Mouse (Mus musculus): ENCODE results near the gene Dbt. TPM values are rescaled to one million over a fixed set of nuclear protein-coding genes. Genes with fewer than 3 reads are reported as not detected.
A peak's percentile ranks its signal among the peaks of the same experiment; 100 is the strongest.

The Dbt gene
- 17.3 and 17.8 TPM in 2 replicates for polyA plus RNA-seq (2014; fragmentation: Nextera tagmentation; extraction: Ambion mirVana)

DNA sequence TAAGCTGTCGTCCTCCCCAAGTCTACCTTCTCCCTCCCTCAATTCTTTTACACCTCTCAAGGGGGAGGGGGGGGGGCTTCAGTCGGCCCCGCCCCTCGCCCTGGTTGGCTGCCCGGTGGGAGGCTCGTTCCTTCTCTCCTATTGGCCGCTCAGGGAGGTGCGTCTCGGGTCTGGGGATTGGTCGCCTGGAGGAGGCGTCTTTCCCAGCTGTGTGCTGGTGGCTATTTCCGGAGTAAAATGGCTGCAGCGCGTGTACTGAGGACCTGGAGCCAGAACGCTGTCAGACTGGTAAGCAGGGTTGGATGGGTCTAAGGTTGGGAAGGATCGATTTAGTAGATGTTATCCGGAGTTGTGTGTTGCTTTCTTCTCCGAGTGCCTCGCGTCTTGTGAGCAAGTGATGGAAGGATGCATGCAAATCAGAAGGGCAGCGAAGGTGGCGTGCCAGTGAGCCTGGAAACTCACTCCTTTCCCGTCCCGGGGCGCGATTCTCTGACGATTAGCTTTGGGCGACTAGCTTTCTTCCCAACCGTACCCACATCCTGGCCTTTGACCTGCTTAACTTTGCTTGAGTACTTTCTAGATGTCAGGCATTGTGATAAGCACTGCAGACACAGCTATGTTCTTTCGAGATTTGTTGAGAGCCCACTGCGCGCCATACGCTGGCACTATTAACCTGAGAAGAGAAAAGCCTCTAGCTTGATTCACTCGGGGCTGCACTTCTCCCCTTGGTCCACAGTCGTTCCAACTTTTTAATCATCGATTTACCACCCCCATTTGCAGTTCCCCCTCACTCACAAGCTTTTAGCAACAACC is at the start of gene Dbt:
Gene Dbt (plus strand): TSS at position 167 of the 813 bp plus-strand sequence.
- H3K27ac ChIP-seq (ENCODE audit: low read depth, low read length), result no peak within 1 kb of the TSS
- no peaks in the 10 kb centered on the region for H3K9me3 ChIP-seq (ENCODE audit: control insufficient read depth, low read length)
- H3K4me3 ChIP-seq (ENCODE audit: low read depth, low read length), result peak within 1 kb of the TSS; percentile 67
- H3K4me1 ChIP-seq (replicated peaks; ENCODE audit: control insufficient read depth, insufficient read depth, low read length), result peaks cover 13% of the 10 kb centered on the region; the same call in 1 of the 2 replicates
- H3K4me2 ChIP-seq, result peak within 1 kb of the TSS; percentile 71
- H3K9ac ChIP-seq (ENCODE audit: low read depth, low read length), result peak within 1 kb of the TSS; percentile 63
- 2% methylated on average over 36 of the region's 36 CpGs for WGBS
- peaks cover 4% of the 10 kb centered on the region; the same call in 1 of the 2 replicates for H3K36me3 ChIP-seq (ENCODE audit: control insufficient read depth, insufficient read depth, low read length)
- ATAC-seq (replicated peaks; ENCODE audit: low FRiP score), result peak; percentile 90
- no peaks in the 10 kb centered on the region for H3K27me3 ChIP-seq (replicated peaks; ENCODE audit: control insufficient read depth, insufficient read depth, low read length)
- DNase-seq (ENCODE audit: low spot score), result peak; percentile 84

DNA sequence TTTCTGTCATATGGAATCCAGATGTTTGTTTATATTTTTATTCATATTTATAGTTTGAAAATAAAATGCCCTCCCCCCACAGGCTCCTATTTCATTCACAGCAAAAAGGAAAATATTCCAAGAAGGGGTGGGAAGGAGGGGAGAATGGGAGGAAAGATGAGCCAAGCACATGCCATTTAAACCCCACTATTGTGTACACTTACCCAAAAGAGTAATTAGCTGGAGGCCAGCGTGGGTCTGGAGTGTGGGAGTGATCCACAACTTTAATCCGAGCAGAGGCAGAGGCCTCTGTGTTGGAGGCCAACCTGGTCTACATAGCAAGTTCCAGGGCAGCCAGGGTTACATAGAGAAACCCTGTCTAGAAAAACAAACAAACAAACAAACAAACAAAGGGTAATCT is 48.6 kb upstream of the Dbt start:
- H3K4me3 ChIP-seq (ENCODE audit: low read depth, low read length), result no peak overlapping the region
- no peaks in the 10 kb centered on the region for H3K4me1 ChIP-seq (replicated peaks; ENCODE audit: control insufficient read depth, insufficient read depth, low read length)
- 63% methylated on average over 2 of the region's 2 CpGs for WGBS

DNA sequence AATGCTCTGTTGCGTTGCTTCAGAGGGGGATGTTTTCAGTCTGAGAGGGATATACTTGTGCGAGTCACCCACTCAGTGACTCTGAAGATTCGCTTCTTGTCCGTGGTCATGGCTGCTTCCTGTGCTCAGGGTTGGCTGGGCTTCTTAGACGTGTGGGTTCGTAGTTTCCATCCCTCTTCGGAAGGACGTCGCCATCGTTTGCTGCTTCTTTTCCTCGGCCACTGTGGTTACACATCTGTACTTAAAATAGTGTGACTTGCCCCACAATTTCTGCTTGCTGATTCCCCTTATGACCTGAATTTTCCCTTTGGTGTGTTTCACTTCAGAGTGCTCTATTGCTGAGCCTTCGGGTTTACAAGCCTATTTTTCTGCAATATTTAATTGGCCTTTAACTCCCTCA is 47.2 kb upstream of the Dbt start:
- WGBS, result 60% methylated on average over 12 of the region's 12 CpGs
- Histone ChIP-seq H3K9ac (ENCODE audit: low read depth, low read length) (no peak overlapping the region), H3K4me3 (ENCODE audit: low read depth, low read length) (no peak overlapping the region), H3K4me1 (replicated peaks; ENCODE audit: control insufficient read depth, insufficient read depth, low read length) (no peaks in the 10 kb centered on the region), H3K4me2 (no peak overlapping the region), H3K36me3 (ENCODE audit: control insufficient read depth, insufficient read depth, low read length) (no peaks in the 10 kb centered on the region), H3K9me3 (ENCODE audit: control insufficient read depth, low read length) (no peaks in the 10 kb centered on the region), H3K27ac (ENCODE audit: low read depth, low read length) (no peak overlapping the region), H3K27me3 (replicated peaks; ENCODE audit: control insufficient read depth, insufficient read depth, low read length) (no peaks in the 10 kb centered on the region)
- DNase-seq (ENCODE audit: low spot score) (no peak), ATAC-seq (replicated peaks; ENCODE audit: low FRiP score) (no peak)

More for the DNA sequence above, 48.6 kb upstream of the Dbt start:
- Histone ChIP-seq H3K9ac (ENCODE audit: low read depth, low read length) (no peak overlapping the region), H3K27ac (ENCODE audit: low read depth, low read length) (no peak overlapping the region), H3K4me2 (no peak overlapping the region), H3K27me3 (replicated peaks; ENCODE audit: control insufficient read depth, insufficient read depth, low read length) (no peaks in the 10 kb centered on the region), H3K9me3 (ENCODE audit: control insufficient read depth, low read length) (no peaks in the 10 kb centered on the region), H3K36me3 (ENCODE audit: control insufficient read depth, insufficient read depth, low read length) (no peaks in the 10 kb centered on the region)
- no peak for ATAC-seq (replicated peaks; ENCODE audit: low FRiP score)
- DNase-seq (ENCODE audit: low spot score), result no peak

DNA sequence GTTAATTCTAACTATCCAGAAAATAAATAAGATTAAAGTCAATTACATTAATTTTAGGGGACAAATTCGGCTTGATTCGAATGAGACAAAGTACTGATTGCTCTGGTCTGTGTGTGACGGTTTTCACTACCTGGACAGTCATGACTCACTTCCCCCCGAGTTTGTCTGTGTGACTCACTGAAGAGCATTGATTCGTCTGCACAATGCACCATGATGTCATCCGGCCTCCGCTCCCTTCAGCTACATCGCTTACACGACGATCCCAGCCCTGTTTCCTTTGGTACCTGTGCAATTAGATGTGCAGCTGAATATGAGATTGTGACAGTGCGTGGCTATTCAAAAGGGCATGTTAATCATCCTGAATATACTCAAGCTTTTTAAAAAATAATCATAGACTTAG is 38.3 kb upstream of the Dbt start:
- no peak overlapping the region for H3K4me3 ChIP-seq (ENCODE audit: low read depth, low read length)
- no peaks in the 10 kb centered on the region for H3K4me1 ChIP-seq (replicated peaks; ENCODE audit: control insufficient read depth, insufficient read depth, low read length)
- H3K27ac ChIP-seq (ENCODE audit: low read depth, low read length), result no peak overlapping the region
- DNase-seq (ENCODE audit: low spot score) (no peak), ATAC-seq (replicated peaks; ENCODE audit: low FRiP score) (no peak)
- H3K36me3 ChIP-seq (ENCODE audit: control insufficient read depth, insufficient read depth, low read length), result no peaks in the 10 kb centered on the region
- H3K9ac ChIP-seq (ENCODE audit: low read depth, low read length), result no peak overlapping the region
- 70% methylated on average over 11 of the region's 11 CpGs for WGBS
- no peaks in the 10 kb centered on the region; the same call in 1 of the 2 replicates for H3K27me3 ChIP-seq (replicated peaks; ENCODE audit: control insufficient read depth, insufficient read depth, low read length)
- no peaks in the 10 kb centered on the region for H3K9me3 ChIP-seq (ENCODE audit: control insufficient read depth, low read length)
- no peak overlapping the region for H3K4me2 ChIP-seq

DNA sequence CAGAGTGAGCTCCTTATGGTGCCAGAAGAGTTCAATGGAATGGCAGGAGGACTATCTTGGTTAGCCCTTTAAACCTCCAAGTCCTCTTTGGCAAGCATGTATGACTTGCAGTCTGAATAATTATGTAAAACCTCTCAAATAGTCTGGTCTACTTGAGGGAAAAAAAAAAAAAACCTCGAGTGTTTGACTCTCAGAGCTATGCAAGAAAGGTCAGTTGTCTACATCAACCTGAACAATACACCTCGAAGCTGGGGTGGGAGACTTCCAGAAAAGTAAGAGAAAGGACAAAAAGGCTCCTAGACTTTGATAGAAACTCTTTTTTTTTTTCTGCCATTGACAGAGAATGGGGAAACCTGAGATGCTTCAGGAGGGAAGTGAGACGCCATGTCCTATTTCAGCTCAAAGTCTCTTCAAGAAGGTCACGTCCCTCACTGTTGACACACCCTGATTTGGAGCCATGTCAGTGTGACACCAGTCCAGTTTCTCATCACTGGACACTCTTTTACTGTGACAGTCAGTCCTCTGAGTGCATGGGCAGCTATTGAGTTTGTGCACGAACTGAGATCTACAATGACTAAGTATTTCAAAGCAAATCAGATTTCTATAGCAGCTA is 36.1 kb upstream of the Dbt start:
- DNase-seq (ENCODE audit: low spot score) (no peak), ATAC-seq (replicated peaks; ENCODE audit: low FRiP score) (no peak)
- no peak overlapping the region for H3K4me2 ChIP-seq
- no peak overlapping the region for H3K9ac ChIP-seq (ENCODE audit: low read depth, low read length)
- H3K4me1 ChIP-seq (replicated peaks; ENCODE audit: control insufficient read depth, insufficient read depth, low read length), result no peaks in the 10 kb centered on the region
- H3K27ac ChIP-seq (ENCODE audit: low read depth, low read length), result no peak overlapping the region
- H3K27me3 ChIP-seq (replicated peaks; ENCODE audit: control insufficient read depth, insufficient read depth, low read length), result no peaks in the 10 kb centered on the region; the same call in 1 of the 2 replicates
- H3K36me3 ChIP-seq (ENCODE audit: control insufficient read depth, insufficient read depth, low read length), result no peaks in the 10 kb centered on the region
- no peak overlapping the region for H3K4me3 ChIP-seq (ENCODE audit: low read depth, low read length)
- no peaks in the 10 kb centered on the region for H3K9me3 ChIP-seq (ENCODE audit: control insufficient read depth, low read length)
- WGBS, result 54% methylated on average over 5 of the region's 5 CpGs

DNA sequence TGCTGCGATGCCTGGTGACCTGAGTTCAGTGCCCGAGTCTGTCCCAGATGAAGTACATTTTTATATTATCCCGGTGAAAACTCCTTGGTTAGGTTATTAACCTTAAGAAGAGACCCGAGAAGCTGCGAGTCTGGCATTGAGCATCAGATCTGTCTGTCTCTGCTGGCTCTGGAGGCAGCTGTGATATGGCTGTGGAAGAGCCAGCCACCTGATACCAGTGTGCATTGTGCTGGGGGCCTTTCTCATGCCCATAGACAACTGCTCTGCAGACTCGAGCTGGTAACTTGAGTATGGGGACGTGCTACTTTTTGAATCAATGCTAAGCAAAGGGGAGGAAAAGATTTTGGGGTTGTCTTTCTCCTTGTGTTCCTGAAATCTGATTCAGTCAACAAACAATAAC is 35.5 kb upstream of the Dbt start:
- WGBS, result 81% methylated on average over 7 of the region's 7 CpGs
- H3K4me3 ChIP-seq (ENCODE audit: low read depth, low read length), result no peak overlapping the region
- H3K9me3 ChIP-seq (ENCODE audit: control insufficient read depth, low read length), result no peaks in the 10 kb centered on the region
- H3K27me3 ChIP-seq (replicated peaks; ENCODE audit: control insufficient read depth, insufficient read depth, low read length), result no peaks in the 10 kb centered on the region; the same call in 1 of the 2 replicates
- ATAC-seq (replicated peaks; ENCODE audit: low FRiP score) (no peak), DNase-seq (ENCODE audit: low spot score) (no peak)
- H3K36me3 ChIP-seq (ENCODE audit: control insufficient read depth, insufficient read depth, low read length), result no peaks in the 10 kb centered on the region
- no peak overlapping the region for H3K27ac ChIP-seq (ENCODE audit: low read depth, low read length)
- no peak overlapping the region for H3K4me2 ChIP-seq
- H3K4me1 ChIP-seq (replicated peaks; ENCODE audit: control insufficient read depth, insufficient read depth, low read length), result no peaks in the 10 kb centered on the region
- H3K9ac ChIP-seq (ENCODE audit: low read depth, low read length), result no peak overlapping the region

DNA sequence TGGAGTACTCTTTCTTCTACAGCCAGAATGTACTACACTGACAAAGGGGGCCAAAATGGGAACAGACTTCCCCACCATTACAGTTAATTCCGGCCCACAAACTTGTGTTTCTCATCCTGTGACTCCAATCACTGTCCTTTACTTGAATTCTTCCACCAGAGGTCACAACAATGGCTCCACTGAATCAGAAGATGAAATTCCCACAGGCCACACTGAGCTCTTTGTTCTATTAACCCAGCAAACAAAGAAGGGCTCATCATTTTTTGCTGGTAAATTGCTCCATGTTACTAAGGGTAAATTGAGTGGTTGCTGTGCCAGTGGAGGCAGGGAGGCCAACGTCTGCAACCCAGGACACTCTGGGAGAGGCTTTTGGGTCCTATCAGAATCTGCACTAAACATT is 32.8 kb upstream of the Dbt start:
- no peak overlapping the region for H3K27ac ChIP-seq (ENCODE audit: low read depth, low read length)
- no peak overlapping the region for H3K4me3 ChIP-seq (ENCODE audit: low read depth, low read length)
- no peaks in the 10 kb centered on the region for H3K36me3 ChIP-seq (ENCODE audit: control insufficient read depth, insufficient read depth, low read length)
- no peaks in the 10 kb centered on the region; the same call in 1 of the 2 replicates for H3K27me3 ChIP-seq (replicated peaks; ENCODE audit: control insufficient read depth, insufficient read depth, low read length)
- ATAC-seq (replicated peaks; ENCODE audit: low FRiP score) (no peak), DNase-seq (ENCODE audit: low spot score) (no peak)
- no peaks in the 10 kb centered on the region for H3K9me3 ChIP-seq (ENCODE audit: control insufficient read depth, low read length)
- no peak overlapping the region for H3K9ac ChIP-seq (ENCODE audit: low read depth, low read length)
- no peaks in the 10 kb centered on the region for H3K4me1 ChIP-seq (replicated peaks; ENCODE audit: control insufficient read depth, insufficient read depth, low read length)
- no peak overlapping the region for H3K4me2 ChIP-seq
- 75% methylated on average over 2 of the region's 2 CpGs for WGBS

DNA sequence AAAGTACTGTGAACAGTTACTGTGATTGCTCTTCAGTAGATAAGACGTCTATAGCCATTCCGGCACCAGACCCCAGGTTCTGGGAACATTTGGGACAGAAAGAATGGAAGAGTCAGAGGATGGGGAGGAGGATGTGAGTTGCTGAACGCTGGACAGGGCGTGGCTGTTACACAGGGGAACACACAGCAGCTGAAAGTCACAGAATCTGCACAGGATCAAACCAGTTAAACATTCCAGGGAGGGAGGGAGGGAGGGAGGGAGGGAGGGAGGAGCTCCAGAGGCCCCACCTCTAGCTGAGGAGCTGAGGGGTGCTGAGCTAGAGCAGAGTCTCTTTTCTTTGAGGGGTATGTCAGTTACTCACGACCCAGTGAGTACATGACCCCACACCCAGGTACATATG is 31.9 kb upstream of the Dbt start:
- no peaks in the 10 kb centered on the region for H3K9me3 ChIP-seq (ENCODE audit: control insufficient read depth, low read length)
- no peak overlapping the region for H3K27ac ChIP-seq (ENCODE audit: low read depth, low read length)
- H3K4me3 ChIP-seq (ENCODE audit: low read depth, low read length), result no peak overlapping the region
- H3K36me3 ChIP-seq (ENCODE audit: control insufficient read depth, insufficient read depth, low read length), result no peaks in the 10 kb centered on the region
- no peak overlapping the region for H3K4me2 ChIP-seq
- H3K4me1 ChIP-seq (replicated peaks; ENCODE audit: control insufficient read depth, insufficient read depth, low read length), result no peaks in the 10 kb centered on the region
- DNase-seq (ENCODE audit: low spot score), result no peak
- no peaks in the 10 kb centered on the region; the same call in 1 of the 2 replicates for H3K27me3 ChIP-seq (replicated peaks; ENCODE audit: control insufficient read depth, insufficient read depth, low read length)
- no peak overlapping the region for H3K9ac ChIP-seq (ENCODE audit: low read depth, low read length)
- WGBS, result 48% methylated on average over 5 of the region's 5 CpGs
- no peak for ATAC-seq (replicated peaks; ENCODE audit: low FRiP score)

All from liver, embryonic 11.5 days (tissue).